Mouse (Mus musculus): ENCODE results near the gene Phka1.
"Not testable (repeated sequence)": the region's sequence is repeated elsewhere in the genome, so short reads cannot be mapped to it uniquely, and the experiment has no call there.

Gene Phka1

GRCm38 (mm10) chrX:102643823-102644572 lies at the start of gene Phka1:
Gene Phka1, minus strand, starts transcription at chrX:102644246.
- DNase-seq = peak; percentile 63

- DNase-seq = peak; percentile 3
Observed at GRCm38 (mm10) chrX:102689252-102689651, 45.2 kb upstream of the Phka1 start.

- DNase-seq = not testable (repeated sequence)
Observed at GRCm38 (mm10) chrX:102686872-102687271, 42.8 kb upstream of the Phka1 start, which contains the start of gene Gm3880. Gene Gm3880, minus strand, starts transcription at chrX:102686972.

- not testable (repeated sequence) for DNase-seq
Observed at GRCm38 (mm10) chrX:102684706-102685105, 40.7 kb upstream of the Phka1 start.

GRCm38 (mm10) chrX:102666641-102667040 lies 22.6 kb upstream of the Phka1 start:
- no peak for DNase-seq

- no peak for DNase-seq
Observed at GRCm38 (mm10) chrX:102660712-102661111, 16.7 kb upstream of the Phka1 start.

- DNase-seq = no peak
Observed at GRCm38 (mm10) chrX:102645691-102646090, 1.6 kb upstream of the Phka1 start.

- no peak for DNase-seq
Observed at GRCm38 (mm10) chrX:102645146-102645545, 1.1 kb upstream of the Phka1 start.

GRCm38 (mm10) chrX:102644573-102644951 lies 516 bp upstream of the Phka1 start:
- no peak for DNase-seq

GRCm38 (mm10) chrX:102601269-102601668 lies 42.8 kb downstream of the Phka1 start:
- no peak for DNase-seq

GRCm38 (mm10) chrX:102588560-102588959 lies 55.5 kb downstream of the Phka1 start:
- no peak for DNase-seq

- no peak for DNase-seq
Observed at GRCm38 (mm10) chrX:102571186-102571585, 72.9 kb downstream of the Phka1 start.

GRCm38 (mm10) chrX:102556906-102557305 lies 87.1 kb downstream of the Phka1 start:
- no peak for DNase-seq

- no peak for DNase-seq
Observed at GRCm38 (mm10) chrX:102509205-102509604, 134.8 kb downstream of the Phka1 start.

GRCm38 (mm10) chrX:102504644-102505481 lies 139.2 kb downstream of the Phka1 start, which contains the start of gene Hdac8:
Gene Hdac8, minus strand, starts transcription at chrX:102505359.
- peak; percentile 34 for DNase-seq

GRCm38 (mm10) chrX:102504179-102504578 lies 139.9 kb downstream of the Phka1 start:
- no peak for DNase-seq

GRCm38 (mm10) chrX:102493992-102494730 lies 149.9 kb downstream of the Phka1 start:
- peak; percentile 12 for DNase-seq

- DNase-seq = no peak
Observed at GRCm38 (mm10) chrX:102485575-102485974, 158.5 kb downstream of the Phka1 start.

- no peak for DNase-seq
Observed at GRCm38 (mm10) chrX:102479665-102480064, 164.4 kb downstream of the Phka1 start.

GRCm38 (mm10) chrX:102478965-102479364 lies 165.1 kb downstream of the Phka1 start:
- no peak for DNase-seq

- no peak for DNase-seq
Observed at GRCm38 (mm10) chrX:102478481-102478880, 165.6 kb downstream of the Phka1 start.

- DNase-seq = peak; percentile 80
Observed at GRCm38 (mm10) chrX:102476784-102477183, 167.3 kb downstream of the Phka1 start.

- DNase-seq = no peak
Observed at GRCm38 (mm10) chrX:102475555-102475954, 168.5 kb downstream of the Phka1 start.

Measured in right cerebral cortex, postnatal 4 days (tissue).